Mouse (Mus musculus) kidney, adult 18-20 months (tissue): ENCODE measurements around the gene Zfp626.
"Not testable (repeated sequence)": the region's sequence is repeated elsewhere in the genome, so short reads cannot be mapped to it uniquely, and the experiment has no call there.

Experiments used
- DNase-seq: peaks from one replicate; pipeline ENCODE4 v3.0.0; 2021

Zfp626 gene

DNA sequence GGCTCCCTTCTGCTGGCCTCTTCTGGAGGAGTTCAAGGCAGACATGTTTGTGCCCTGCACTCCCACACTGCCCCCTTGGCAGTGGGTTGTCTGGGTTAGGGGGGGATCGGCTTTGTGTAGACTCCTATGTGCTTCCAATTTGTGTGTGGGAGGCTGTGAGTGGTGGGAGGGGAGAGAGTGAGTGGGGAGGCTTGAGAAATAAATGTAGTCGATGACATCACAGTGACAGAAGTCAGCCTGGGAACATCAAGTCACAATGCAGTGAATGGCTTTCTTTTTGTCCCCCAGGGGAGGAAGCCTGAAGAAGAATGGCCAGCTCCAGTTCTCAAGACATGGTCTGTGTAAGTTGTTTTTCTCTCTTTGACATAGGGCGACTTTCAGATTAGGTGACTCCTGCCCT lies at the start of gene Zfp626:
TSS of gene Zfp626 (plus strand) at position 301 of the 400 bp plus-strand sequence.
- DNase-seq: not testable (repeated sequence)

DNA sequence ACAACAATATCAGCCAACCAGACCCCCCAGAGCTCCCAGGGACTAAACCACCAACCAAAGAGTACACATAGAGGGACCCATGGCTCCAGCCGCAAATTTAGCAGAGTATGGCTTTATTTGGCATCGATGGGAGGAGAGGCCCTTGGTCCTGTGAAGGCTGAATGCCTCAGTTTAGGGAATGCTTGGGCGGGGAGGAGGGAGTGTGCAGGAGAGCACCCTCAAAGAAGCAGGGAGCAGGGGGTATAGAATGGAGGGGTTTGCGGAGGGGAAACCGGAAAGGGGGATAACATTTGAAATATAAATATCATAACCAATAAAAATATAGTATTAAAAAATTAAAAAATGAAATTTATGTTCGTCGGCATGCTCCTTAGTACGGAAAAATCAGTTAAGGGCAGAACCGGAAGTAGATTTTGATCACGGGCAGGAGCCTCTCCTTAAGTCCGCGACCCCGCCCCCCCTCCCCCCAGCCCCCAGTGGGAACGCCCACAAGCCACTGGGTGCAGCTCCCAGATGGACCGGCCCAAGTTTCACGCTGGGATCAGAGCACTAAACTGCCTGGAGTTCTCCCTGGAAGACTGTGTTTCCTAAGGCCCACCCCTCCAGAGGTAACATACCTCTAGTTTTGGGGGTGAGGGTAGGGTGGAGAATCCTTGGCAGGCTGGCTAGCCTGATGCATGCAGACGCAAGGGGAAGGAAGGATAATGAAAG lies 41.7 kb upstream of the Zfp626 start:
- no peak for DNase-seq

DNA sequence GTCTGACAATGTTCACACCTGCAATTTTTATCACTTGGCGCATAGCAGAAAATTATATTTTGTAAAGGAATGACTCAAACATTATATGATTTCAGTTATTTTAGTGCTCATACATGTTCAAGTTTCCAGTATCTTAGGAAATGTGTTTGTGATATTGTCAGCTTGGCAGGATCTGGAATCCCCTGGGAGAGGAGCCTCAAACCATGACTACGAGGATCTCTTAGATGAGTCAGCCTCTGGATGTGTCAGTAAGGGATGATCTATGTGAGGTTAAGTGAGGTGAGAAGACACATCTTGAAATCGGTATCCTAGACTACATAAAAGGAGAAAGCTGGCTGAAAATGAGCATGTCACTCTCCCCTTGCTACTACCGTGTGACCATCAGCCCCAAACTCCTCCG lies 17.7 kb upstream of the Zfp626 start:
- no peak for DNase-seq

DNA sequence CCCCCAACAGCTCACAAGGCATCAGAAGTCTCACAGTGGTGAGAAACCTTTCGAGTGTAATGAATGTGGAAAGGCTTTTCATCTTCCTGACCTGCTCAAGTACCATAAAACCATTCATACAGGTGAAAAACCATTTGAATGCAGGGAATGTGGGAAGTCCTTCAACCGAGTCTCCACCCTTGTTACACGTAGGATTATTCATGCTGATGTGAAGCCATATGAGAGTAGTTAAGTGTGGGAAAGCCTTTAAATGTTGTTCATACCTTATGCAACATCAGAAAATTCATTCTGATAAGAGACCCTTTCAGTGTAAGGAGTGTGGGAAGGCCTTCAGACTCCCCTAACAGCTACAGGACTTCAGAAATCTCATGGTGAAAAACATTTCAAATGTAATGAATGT lies 13.1 kb upstream of the Zfp626 start:
- DNase-seq: not testable (repeated sequence)

DNA sequence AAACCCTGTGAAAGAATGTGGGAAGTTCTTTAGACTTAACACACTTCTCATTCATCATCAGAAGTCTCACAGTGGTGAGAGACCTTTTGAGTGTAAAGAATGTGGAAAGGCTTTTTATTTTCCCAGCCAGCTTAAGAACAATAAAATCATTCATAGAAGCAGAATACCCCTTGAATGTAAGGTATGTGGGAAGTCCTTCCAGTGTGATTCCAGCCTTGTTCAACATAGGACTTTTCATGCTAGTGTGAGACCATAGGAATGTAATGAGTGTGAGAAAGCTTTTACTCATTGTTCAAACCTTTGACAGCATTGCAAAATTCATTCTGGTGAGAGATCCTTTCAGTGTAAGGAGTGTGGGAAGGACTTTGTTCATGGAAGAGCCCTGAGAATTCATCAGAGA lies 12.4 kb upstream of the Zfp626 start:
- DNase-seq: no peak

DNA sequence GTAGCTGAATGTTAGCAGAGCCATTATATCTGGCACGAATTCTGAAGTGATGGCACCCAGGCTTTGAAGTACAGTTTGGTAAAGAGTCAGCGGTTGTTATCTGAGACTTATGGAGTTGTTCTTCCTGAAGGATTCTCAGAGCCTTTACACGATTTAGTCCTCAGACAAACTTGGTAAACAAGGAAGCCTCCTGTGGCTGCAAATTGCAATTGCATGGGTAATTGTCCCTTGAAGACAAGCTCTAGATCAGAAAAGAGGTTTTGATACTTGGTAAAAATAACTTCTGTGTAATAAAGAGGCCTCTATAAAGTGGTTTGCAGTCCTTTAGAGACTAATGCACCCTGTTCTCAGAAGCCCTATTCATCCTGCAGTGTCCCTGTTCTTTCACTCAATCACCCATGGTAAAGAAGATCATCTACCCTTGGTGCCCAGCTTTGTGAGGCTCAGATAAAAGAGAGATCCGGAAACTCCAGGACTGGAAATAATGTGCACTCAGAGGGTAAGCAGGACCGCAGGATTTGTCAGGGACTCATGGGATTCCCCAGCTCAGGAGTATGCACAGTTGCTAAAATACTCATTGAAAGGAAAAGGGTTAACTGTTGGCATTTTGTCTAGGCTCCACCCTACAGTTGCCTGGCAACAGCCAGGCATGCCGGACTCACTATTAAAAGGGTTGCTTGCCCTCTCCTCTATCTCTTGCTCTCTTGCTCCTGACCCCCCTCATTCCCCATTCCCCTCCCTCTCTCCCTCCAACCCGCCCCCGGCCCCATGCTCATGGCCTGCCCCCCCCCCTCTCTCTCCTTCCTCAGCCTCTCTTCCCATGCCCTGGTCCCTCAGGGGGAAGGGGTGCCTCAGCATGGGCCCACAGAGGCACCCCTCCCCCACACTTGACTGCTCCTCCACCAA lies 8.8 kb upstream of the Zfp626 start:
- no peak for DNase-seq

DNA sequence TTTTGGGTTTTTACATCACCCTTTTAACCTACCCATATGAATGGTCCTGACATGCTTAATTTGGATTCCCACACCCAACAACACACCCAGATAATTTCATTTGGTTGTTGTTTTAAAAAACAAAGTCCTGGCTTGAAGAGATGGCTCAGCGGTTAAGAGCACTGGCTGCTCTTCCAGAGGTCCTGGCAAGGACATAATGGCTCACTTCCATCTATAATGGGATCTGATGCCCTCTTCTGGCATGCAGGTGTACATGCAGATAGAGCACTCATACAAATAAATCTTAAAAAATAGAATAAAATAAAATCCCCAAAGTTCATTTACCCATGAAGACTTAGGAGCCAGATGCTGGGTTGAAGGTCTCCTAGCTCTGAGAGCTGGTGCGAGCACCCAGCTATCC lies 5.9 kb upstream of the Zfp626 start:
- no peak for DNase-seq

DNA sequence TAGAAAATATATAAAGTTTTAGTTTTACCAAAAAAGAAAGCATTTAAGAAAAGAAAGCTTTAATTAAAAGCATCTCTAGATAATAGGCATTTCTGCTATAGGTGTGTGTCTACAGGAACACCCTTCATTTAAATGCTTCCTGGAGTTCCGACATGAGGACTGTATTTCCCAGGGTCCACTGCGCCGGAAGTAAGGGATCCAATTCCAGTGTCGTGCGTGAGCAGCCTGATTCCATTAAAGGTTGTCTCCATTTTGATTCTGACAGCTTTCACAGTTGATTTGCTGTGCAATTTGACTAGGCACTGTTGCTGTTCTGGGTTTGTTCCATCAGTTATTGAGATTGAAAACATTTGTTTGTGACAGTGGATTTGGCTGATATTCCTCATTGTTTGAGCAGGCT lies 4.0 kb upstream of the Zfp626 start:
- no peak for DNase-seq

DNA sequence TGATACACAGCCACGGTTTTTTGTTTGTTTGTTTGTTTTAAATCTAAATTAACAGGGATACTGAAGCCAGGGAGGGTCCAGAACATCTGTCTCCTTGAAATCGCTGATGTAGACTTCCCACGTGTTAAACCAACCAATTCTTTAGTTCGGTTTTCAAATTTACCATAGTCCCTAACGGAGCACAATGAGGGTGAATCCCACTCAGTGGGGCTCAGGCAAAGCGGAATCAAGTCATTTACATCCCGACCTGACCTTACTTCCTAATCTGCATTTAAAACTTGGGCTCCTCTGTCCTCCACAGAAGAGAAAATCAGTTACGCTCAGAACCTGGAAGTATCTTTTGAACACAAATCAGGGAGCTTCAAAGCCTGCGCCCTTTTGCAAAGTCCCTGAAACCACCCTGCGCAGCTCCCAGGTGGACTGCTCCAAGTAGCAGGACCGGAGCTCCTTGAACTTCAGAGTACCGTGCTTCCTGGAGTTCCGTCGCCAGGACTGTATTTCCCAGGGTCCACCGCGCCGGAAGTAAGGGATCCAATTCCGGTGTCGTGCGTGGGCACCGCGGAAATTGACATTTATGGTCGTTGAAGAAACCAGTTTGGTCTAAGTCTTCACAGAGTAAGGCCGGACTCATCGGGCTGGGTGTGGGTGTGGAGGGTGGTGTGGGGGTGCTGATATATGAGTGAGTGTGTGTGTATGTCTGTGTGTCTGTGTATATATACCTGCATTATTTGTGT lies 2.5 kb upstream of the Zfp626 start:
- peak; percentile 88 for DNase-seq

DNA sequence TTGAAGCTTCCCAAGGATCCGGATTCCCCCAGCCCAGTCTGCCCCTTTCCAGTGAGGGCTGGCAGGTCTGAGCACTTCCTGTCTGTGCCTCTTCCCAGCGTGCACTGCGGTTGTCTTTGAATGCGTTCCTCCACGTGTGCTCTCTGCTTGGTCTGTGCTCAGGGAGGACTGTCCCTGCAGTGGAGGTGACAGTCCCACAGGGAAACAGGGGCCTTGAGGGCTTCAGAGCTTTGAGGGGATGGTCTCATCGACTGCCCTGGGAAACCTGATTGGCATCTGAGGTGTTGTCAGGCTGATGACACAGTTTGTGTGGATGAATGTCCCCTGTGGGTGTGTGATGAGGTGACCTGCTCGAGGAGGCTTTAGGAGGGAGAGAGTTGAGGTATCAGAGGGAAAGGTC lies 309 bp downstream of the Zfp626 start:
- DNase-seq: not testable (repeated sequence)

DNA sequence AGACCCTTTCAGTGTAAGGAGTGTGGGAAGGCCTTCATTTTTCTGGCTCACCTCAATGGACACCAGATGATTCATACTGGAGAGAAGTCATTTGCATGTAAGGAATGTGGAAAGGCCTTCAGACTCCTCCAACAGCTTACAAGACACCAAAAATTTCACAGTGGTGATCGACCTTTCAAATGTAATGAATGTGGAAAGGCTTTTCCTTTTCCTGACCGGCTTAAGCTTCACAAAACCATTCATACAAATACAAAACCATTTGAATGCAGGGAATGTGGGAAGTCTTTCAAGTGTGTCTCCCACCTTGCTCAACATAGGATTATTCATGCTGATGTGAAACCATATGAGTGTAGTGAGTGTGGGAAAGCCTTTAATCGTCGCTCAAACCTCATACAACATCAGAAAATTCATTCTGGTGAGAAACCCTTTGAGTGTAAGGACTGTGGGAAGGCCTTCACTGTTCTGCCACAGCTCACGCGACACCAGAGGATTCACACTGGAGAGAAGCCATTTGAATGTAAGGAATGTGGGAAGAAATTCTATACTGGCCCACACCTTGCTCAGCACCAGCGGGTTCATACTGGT lies 11.6 kb downstream of the Zfp626 start:
- DNase-seq: no peak

DNA sequence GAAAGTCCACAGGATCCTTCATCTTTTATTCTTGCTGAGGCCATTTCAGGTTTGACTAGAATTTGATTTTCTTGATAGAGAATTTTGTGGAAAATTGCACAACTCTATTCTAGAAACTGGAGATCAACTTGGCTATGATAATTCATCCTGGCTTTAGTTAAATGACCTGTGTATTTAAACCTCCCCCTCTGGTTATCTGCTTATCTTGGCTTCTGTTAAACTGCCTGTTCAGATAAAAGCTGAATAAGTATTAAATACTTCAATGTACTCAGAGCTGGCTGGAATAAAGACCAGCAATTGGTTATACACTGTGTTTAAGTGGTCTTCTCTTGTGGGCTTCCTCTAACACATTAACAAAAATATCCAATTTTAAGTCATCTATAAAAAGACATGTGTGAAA lies 15.6 kb downstream of the Zfp626 start:
- no peak for DNase-seq

DNA sequence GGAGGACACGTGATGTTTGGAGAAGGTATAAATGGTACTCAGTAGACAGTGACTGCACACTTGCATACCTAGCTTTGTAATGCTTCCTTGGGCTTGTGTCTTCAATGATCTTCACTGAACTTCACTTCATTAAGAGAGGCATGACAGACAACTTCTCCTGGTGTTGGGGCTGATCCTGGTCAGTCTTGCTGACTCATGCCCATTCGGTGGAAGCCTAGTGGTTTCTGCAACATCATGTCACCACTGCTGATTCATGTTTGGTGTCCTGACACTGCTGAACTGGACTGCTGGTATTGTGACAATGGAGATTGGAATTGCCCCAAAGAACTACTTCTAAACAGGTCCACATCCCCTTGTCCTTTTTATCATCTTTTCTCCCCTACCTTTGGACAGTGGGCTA lies 27.1 kb downstream of the Zfp626 start:
- no peak for DNase-seq

DNA sequence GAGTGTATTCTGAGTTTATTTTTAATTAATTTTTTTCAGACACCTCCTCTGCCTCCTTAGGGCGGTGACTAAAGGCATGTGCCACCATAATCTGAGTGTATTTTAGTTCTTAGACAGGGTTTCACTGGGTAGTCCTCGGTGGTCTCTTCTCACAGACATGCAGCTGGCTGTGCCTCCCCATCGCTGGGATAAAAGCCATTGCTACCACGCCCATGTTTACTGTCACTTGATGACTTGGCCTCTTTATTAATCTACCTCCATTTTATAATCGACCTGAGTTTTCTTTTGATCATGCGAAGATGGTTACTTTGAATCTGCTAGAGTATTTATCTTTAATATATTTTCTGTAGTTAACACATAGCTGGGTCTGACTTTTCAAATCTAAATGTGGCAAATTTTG lies 30.9 kb downstream of the Zfp626 start:
- no peak for DNase-seq

DNA sequence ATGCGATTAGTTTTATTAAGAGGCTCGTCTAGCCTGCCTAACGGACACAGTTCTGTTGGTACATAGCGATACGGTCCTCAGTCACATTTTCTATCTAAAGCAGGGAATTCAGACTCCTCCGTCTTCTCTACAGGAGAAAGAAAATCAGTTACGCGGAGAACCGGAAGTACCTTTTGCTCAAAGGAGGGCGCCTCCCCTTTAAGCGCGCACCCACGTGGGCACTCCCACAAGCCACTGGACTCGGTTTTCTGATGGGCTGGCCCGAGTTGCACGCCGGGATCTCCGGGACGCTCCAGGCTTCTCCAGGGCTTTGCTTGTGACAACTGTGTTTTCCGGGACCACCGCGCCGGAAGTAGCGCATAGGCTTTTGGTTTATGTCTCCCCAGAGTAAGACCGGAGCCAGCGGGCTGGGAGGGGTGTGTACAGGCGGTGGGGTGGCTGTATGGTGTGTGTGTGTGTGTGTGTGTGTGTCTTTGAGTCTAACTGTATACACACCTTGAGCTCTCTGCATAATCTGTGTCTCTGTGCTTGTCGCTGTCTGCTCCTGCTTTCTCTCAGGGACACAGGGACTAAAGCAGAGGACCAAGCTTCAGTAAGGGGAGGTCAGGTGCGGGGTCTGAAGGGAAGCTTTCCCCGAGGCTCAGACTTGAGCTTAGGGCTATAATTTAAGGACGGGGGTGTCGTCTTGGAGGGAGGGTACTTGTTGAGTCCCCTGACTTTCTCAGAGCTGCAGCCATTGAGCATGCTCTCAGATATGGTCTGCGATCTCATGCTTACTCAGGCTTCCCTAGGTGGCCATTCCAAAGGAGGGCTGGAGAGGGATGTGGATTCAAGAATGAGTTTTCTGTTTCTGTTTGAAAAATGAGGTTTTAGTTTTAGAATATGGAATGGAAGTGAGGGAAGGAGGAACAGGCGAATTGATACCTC lies 31.6 kb downstream of the Zfp626 start, which contains the start of gene Zfp59:
TSS of gene Zfp59 (plus strand) at position 285 of the 927 bp plus-strand sequence.
- peak; percentile 88 for DNase-seq

DNA sequence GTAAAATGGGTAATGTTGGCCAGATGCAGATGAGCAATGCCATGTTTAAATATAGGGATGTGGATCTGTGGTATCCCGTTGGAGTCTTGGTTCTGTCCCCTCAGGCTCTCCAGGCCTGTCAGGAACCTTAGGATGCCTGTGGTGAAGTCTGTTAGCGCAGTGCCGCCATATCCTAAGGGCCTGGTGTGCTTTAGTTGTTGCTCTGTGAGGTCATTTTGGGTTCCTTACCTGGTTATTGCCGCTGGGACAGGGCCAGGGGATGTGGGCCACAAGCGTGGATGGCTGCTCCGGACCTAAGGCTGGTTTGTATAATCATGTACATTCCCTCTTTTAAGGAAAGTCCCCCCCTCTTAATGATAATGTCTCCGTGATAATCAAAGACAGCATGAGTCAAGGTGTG lies 32.6 kb downstream of the Zfp626 start:
- no peak for DNase-seq

DNA sequence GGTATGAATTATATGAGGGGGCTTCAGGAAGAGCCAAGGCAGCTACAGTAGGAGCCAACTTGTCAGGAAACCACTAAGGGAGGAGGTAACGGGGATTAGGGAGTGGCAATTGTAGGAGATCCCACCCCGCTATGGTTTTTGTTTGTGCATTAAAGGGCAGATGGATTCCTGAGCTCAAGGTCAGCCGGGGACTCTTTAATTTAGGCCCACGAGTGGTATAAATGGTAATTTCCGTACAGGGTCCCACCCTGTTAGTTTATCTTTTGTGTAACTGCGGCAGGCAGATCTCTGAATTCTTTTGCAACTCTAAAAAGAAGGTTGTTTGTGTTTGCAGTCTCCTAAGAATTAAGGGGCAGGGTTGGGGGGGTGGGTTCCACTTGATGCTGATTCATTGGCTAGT lies 33.1 kb downstream of the Zfp626 start:
- DNase-seq: no peak

DNA sequence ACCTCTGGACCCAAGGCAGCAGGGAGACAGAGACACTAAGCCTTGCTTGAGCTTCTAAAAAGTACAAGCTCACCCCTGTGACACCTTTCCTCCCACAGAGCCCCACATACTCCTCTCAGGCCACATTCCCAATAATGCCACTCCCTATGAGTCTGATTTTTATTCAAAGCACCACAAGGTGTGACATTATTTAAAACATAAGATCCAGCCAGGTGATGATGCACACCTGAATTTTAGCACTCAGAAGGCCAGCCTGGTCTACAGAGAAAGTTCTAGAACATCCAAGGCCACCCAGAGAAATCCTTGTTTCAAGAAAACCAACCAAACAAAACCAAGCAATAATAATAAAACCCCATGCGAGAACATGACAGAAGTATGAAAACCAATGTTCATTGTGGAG lies 50.2 kb downstream of the Zfp626 start, which contains the start of gene Zfp607a:
TSS of gene Zfp607a (plus strand) at position 301 of the 400 bp plus-strand sequence.
- DNase-seq: no peak

DNA sequence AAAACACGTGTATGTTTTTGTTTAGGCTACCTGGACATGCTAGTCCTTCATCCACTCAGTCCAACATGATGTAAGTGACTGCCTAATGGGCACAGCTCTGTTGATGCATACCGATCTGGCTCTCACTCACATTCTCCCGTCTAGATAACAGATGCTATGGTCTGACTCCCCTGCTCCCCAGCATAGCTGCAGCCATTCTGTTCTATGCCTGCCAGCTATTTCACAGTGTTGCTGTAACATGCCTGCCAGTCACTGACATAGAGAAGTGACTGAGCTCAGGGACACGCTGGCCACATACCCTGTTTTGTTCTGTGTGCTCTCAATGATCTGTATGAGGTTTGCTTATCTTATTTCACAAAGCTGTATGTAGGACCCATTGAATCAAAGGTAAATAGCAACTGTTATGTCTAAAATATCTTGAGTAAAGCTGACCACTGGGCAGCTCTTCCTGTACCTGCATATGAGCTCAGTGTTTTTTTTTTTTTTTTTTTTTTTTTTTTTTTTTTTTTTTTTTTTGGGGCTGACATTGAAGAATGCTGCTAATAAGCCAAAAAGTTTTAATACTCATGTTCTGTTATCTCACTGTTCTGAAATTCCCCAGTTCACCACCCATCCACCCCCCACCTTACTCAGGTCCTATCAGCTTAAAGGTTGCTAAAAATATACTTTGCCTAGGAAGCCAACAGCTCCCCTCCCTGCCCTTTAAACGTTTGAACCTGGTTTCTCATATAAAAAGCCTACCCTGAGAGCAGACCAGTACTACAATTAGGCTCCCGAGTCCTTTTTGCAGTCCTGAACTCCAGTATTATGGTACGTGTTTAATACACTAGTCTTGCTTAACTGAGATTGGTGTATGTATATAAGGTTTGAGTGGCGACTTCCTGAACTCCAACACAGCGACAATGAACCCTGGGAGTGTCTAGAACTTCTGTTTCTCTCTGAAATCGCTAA lies 52.6 kb downstream of the Zfp626 start:
- no peak for DNase-seq

DNA sequence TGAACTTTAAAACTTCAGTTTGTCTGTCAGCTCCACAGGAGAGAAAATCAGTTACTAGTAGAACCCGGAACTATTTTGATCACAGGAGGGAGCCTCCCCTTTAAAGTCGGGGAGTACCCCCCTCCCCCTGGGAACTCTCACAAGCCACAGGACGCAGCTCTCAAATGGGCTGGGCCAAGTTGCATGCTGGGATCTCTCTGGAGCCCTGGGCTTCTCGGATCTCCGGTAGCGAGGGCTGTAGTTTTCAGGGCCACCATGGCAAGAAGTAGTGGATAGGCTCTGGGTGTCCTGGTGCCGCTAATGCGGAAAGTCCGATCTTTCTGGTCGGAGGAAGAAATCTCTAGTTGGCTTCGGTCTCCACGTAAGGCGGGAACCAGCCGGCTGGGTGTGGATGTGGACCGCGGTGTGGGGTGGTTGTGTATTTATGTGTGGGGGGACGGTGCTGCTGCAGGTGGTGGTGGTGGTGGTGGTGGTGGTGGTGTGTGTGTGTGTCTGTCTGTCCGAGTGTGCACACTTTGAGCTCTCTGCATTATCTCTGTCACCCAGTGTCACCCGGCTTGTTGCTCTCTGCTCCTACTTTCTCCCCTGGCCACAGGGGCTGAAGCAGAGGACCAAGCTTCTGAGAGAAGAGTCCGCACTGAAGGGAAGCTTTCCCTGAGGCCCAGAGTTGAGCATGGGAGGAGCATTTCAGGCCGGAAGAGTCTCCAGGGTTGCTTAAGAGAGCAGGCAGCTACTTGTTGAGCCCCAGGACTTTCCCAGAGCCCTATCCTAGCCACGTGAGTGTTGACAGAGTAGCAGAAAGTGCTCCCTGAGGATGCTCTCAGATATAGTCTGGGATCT lies 53.6 kb downstream of the Zfp626 start:
- peak; percentile 78 for DNase-seq
